Mouse (Mus musculus): ENCODE measurements around the gene Hsd17b7. TPM values are rescaled to one million over a fixed set of nuclear protein-coding genes. Genes with fewer than 3 reads are reported as not detected.

The Hsd17b7 gene
- polyA plus RNA-seq, 1 experiment, result 1.8 TPM

DNA sequence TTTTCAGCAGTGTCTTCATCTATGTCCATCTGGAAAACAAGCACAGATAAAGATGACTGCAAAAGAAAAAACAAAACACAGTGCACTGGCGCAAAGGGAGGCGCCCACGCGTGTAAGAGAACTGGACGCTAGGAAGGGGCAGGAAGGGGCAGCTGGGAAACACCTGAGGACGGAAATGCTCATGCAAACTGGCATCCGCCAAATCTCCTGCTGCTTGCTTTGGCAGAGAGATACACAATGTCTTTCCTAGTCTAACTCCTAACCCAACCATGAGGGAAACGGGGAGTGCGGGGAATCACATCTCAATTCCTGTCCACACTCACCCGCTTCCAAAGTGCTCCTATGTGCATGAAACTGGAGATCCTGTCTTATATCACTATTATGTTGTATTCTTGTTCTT is 15.9 kb downstream of the Hsd17b7 start:
- no peak overlapping the region for H3K27ac ChIP-seq (ENCODE audit: insufficient read depth, low read length)
- peaks cover 12% of the 10 kb centered on the region for H3K36me3 ChIP-seq (ENCODE audit: control insufficient read depth, insufficient read depth, low read length)
- WGBS, result 94% methylated on average over 10 of the region's 10 CpGs
- no peaks in the 10 kb centered on the region for H3K27me3 ChIP-seq (ENCODE audit: control insufficient read depth, insufficient read depth, low read length)
- no peak for DNase-seq (ENCODE audit: low read depth in 1 of 2, low spot score in 2 of 2)
- no peak overlapping the region for H3K4me3 ChIP-seq (ENCODE audit: extremely low read depth, insufficient read depth, insufficient read length)
- TF ChIP-seq CTCF (IDR thresholded peaks at IDR 0.05; ENCODE audit: extremely low read depth, insufficient read depth, insufficient read length, insufficient replicate concordance) (no peak), POLR2A (IDR thresholded peaks at IDR 0.05; ENCODE audit: low read depth, low read length) (no peak)
- H3K4me1 ChIP-seq (ENCODE audit: control insufficient read depth, insufficient read depth, insufficient read length), result no peaks in the 10 kb centered on the region

DNA sequence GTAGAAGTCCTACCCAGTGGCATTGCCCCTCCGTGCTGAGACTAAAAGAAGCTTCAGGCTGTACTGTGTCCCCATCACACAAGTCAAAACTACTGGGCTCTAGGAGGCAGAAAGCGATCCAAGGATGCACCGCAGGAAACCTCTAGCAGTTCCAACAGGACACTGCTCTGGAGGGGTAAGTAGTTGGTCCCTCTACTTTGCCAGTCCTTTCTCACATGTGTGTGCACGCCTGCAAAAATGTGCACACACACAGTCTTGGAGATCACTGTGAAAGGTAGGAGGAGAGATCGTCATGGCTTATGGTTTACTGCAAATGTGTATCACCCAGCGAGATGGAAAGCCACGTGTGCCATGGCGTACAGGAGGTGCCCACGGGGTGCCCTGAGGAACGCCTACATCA is 16.4 kb downstream of the Hsd17b7 start:
- 94% methylated on average over 10 of the region's 10 CpGs for WGBS
- no peak for DNase-seq (ENCODE audit: low read depth in 1 of 2, low spot score in 2 of 2)
- H3K36me3 ChIP-seq (ENCODE audit: control insufficient read depth, insufficient read depth, low read length), result peaks cover 12% of the 10 kb centered on the region

DNA sequence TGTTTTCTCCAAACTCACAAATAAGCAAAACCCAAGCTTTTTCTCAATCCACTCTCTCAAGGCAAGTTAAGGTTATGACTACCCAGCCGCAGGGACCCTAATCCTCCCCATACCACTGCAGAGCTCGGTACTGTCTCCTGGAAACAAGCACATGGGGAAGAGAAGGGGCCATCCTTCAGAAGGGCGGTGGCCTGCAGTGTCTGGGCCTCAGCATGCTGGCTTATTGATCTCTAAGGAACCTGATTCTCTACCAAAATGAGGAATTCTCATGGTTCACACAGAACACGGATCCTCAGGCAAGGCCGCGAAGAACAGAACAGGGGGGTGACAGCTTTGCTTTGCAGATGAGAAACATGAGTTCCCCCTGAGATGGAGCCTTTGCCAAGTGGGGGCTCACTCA is 17.5 kb downstream of the Hsd17b7 start:
- WGBS, result 94% methylated on average over 6 of the region's 6 CpGs
- Histone ChIP-seq H3K27ac (ENCODE audit: insufficient read depth, low read length) (no peak overlapping the region), H3K4me1 (ENCODE audit: control insufficient read depth, insufficient read depth, insufficient read length) (no peaks in the 10 kb centered on the region), H3K27me3 (ENCODE audit: control insufficient read depth, insufficient read depth, low read length) (no peaks in the 10 kb centered on the region), H3K4me3 (ENCODE audit: extremely low read depth, insufficient read depth, insufficient read length) (no peak overlapping the region), H3K36me3 (ENCODE audit: control insufficient read depth, insufficient read depth, low read length) (peaks cover 10% of the 10 kb centered on the region)
- DNase-seq (ENCODE audit: low read depth in 1 of 2, low spot score in 2 of 2), result no peak
- no peak for TF ChIP-seq POLR2A (IDR thresholded peaks at IDR 0.05; ENCODE audit: low read depth, low read length)
- TF ChIP-seq CTCF (IDR thresholded peaks at IDR 0.05; ENCODE audit: extremely low read depth, insufficient read depth, insufficient read length, insufficient replicate concordance), result no peak

More for the DNA sequence above, 16.4 kb downstream of the Hsd17b7 start:
- H3K27me3 ChIP-seq (ENCODE audit: control insufficient read depth, insufficient read depth, low read length), result no peaks in the 10 kb centered on the region
- TF ChIP-seq POLR2A (IDR thresholded peaks at IDR 0.05; ENCODE audit: low read depth, low read length), result no peak
- TF ChIP-seq CTCF (IDR thresholded peaks at IDR 0.05; ENCODE audit: extremely low read depth, insufficient read depth, insufficient read length, insufficient replicate concordance), result no peak
- H3K4me3 ChIP-seq (ENCODE audit: extremely low read depth, insufficient read depth, insufficient read length), result no peak overlapping the region
- H3K27ac ChIP-seq (ENCODE audit: insufficient read depth, low read length), result no peak overlapping the region
- H3K4me1 ChIP-seq (ENCODE audit: control insufficient read depth, insufficient read depth, insufficient read length), result no peaks in the 10 kb centered on the region

DNA sequence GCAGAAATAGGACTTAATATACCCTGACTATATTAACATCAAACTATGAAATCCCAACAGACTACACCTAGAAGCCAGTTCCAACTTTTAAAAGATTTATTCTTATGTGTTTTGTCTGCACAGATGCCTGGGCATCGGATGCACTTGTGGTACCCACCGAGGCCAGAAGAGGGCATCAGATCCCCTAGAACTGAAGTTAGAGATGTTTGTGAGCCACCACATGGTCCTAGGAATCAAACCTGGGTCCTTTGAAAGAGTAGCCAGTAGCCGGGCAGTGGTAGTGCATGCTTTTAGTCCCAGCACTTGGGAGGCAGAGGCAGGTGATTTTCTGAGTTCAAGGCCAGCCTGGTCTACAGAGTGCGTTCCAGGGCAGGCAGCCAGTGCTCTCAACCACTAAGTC is 18.4 kb downstream of the Hsd17b7 start:
- WGBS, result 95% methylated on average over 4 of the region's 4 CpGs
- Histone ChIP-seq H3K27me3 (ENCODE audit: control insufficient read depth, insufficient read depth, low read length) (no peaks in the 10 kb centered on the region), H3K4me3 (ENCODE audit: extremely low read depth, insufficient read depth, insufficient read length) (no peak overlapping the region), H3K36me3 (ENCODE audit: control insufficient read depth, insufficient read depth, low read length) (peaks cover 6% of the 10 kb centered on the region), H3K4me1 (ENCODE audit: control insufficient read depth, insufficient read depth, insufficient read length) (no peaks in the 10 kb centered on the region), H3K27ac (ENCODE audit: insufficient read depth, low read length) (no peak overlapping the region)
- TF ChIP-seq CTCF (IDR thresholded peaks at IDR 0.05; ENCODE audit: extremely low read depth, insufficient read depth, insufficient read length, insufficient replicate concordance), result no peak
- no peak for DNase-seq (ENCODE audit: low read depth in 1 of 2, low spot score in 2 of 2)

DNA sequence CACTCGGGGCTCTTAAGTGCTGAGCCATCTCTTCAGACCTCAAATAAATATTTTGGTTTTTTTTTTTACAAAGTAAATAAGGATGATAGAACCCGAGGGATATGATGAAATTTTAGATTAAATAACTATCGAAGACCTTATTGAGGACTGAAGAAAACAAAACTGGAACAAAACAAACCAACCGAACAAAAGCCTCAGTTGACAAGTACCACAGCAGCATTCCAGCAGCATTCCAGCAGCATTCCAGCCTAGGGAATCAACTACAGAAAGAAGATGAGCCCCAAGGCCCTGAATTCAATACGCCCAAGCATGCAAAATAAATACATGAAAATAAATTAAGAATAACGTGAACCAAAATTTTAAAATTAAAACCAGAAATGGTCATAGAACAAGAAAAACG is 19.1 kb downstream of the Hsd17b7 start:
- no peak for DNase-seq (ENCODE audit: low read depth in 1 of 2, low spot score in 2 of 2)

DNA sequence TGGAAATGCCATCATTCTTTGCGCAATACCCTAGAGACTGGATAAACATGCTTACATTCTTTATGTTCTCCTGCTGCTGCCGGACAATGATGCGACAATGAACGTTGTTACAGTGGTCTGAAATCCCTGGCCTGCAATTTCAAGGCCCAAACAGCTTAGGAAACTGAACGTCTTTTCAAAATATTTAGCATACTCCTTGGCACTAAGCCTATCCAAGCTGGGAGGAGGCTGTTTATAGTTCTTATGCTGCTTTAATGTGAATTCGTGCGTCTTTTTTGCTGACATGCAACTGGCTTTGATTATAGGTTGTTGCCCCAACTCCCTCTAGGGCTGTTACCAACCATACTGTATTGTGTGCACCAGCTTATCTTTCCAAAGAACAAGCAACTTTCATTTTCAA is 20.2 kb downstream of the Hsd17b7 start:
- DNase-seq (ENCODE audit: low read depth in 1 of 2, low spot score in 2 of 2), result no peak
- Histone ChIP-seq H3K36me3 (ENCODE audit: control insufficient read depth, insufficient read depth, low read length) (peaks cover 6% of the 10 kb centered on the region; the same call in 1 of the 2 replicates), H3K27ac (ENCODE audit: insufficient read depth, low read length) (no peak overlapping the region), H3K4me1 (ENCODE audit: control insufficient read depth, insufficient read depth, insufficient read length) (no peaks in the 10 kb centered on the region), H3K27me3 (ENCODE audit: control insufficient read depth, insufficient read depth, low read length) (no peaks in the 10 kb centered on the region), H3K4me3 (ENCODE audit: extremely low read depth, insufficient read depth, insufficient read length) (no peak overlapping the region)
- WGBS, result 89% methylated on average over 7 of the region's 7 CpGs
- TF ChIP-seq POLR2A (IDR thresholded peaks at IDR 0.05; ENCODE audit: low read depth, low read length) (no peak), CTCF (IDR thresholded peaks at IDR 0.05; ENCODE audit: extremely low read depth, insufficient read depth, insufficient read length, insufficient replicate concordance) (no peak)

More for the DNA sequence above, 19.1 kb downstream of the Hsd17b7 start:
- Histone ChIP-seq H3K27me3 (ENCODE audit: control insufficient read depth, insufficient read depth, low read length) (no peaks in the 10 kb centered on the region), H3K4me3 (ENCODE audit: extremely low read depth, insufficient read depth, insufficient read length) (no peak overlapping the region), H3K27ac (ENCODE audit: insufficient read depth, low read length) (no peak overlapping the region), H3K4me1 (ENCODE audit: control insufficient read depth, insufficient read depth, insufficient read length) (no peaks in the 10 kb centered on the region), H3K36me3 (ENCODE audit: control insufficient read depth, insufficient read depth, low read length) (peaks cover 6% of the 10 kb centered on the region)
- 85% methylated on average over 7 of the region's 7 CpGs for WGBS
- TF ChIP-seq CTCF (IDR thresholded peaks at IDR 0.05; ENCODE audit: extremely low read depth, insufficient read depth, insufficient read length, insufficient replicate concordance) (no peak), POLR2A (IDR thresholded peaks at IDR 0.05; ENCODE audit: low read depth, low read length) (no peak)

DNA sequence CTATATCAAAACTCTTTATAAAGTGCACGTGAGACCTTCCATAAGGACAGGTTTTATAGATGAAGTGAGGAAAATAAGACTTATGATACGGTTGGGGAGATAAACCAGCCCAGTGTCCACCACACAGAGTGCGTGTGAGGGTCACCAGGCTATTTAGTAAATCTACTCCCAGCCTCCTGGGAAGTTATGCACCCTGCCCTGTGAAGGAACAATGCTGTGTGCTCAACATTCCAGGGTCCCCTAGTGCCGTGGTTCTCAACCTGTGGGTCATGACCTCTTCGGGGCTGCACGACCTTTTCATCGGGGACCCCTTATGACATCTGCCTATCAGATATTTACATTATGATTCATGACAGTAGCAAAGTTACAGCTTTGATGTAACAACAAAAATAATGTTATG is 20.8 kb downstream of the Hsd17b7 start:
- H3K36me3 ChIP-seq (ENCODE audit: control insufficient read depth, insufficient read depth, low read length), result peaks cover 6% of the 10 kb centered on the region; the same call in 1 of the 2 replicates
- no peak overlapping the region for H3K4me3 ChIP-seq (ENCODE audit: extremely low read depth, insufficient read depth, insufficient read length)
- H3K27me3 ChIP-seq (ENCODE audit: control insufficient read depth, insufficient read depth, low read length), result no peaks in the 10 kb centered on the region
- TF ChIP-seq POLR2A (IDR thresholded peaks at IDR 0.05; ENCODE audit: low read depth, low read length) (no peak), CTCF (IDR thresholded peaks at IDR 0.05; ENCODE audit: extremely low read depth, insufficient read depth, insufficient read length, insufficient replicate concordance) (no peak)
- no peaks in the 10 kb centered on the region for H3K4me1 ChIP-seq (ENCODE audit: control insufficient read depth, insufficient read depth, insufficient read length)
- 90% methylated on average over 7 of the region's 7 CpGs for WGBS
- DNase-seq (ENCODE audit: low read depth in 1 of 2, low spot score in 2 of 2), result no peak
- H3K27ac ChIP-seq (ENCODE audit: insufficient read depth, low read length), result no peak overlapping the region

All from spleen, adult 2 months (tissue).